Mouse (Mus musculus) heart, embryonic 13.5 days (tissue): ENCODE measurements around the gene Man2a1. TPM values are rescaled to one million over a fixed set of nuclear protein-coding genes. Genes with fewer than 3 reads are reported as not detected.

ENCODE experiments used
- ATAC-seq: fragments of 200-750 bp; cut with Nextera tagmentation; 2 replicates; pipeline ENCODE4 v1.8.0; 2017; ENCODE audit warnings: moderate TSS enrichment; ENCODE audit not compliant: insufficient number of reproducible peaks, low FRiP score, low TSS enrichment; ENCODE audit errors: extremely low read depth
- H3K27ac ChIP-seq: fragments of 300-500 bp; sonication (generic); replicated peaks from 2 replicates; pipeline ENCODE4 v1.5.1; 2015; ENCODE audit warnings: moderate library complexity, mild to moderate bottlenecking, inconsistent platforms
- H3K27me3 ChIP-seq: fragments of 300-500 bp; sonication (generic); replicated peaks from 2 replicates; pipeline ENCODE4 v1.6.1; 2015; ENCODE audit warnings: mild to moderate bottlenecking, inconsistent platforms
- H3K36me3 ChIP-seq: fragments of 300-500 bp; sonication (generic); 2 replicates; pipeline ENCODE4 v1.6.1; 2015; ENCODE audit warnings: mild to moderate bottlenecking, inconsistent platforms
- H3K4me1 ChIP-seq: fragments of 300-500 bp; sonication (generic); 2 replicates; pipeline ENCODE4 v1.6.1; 2015; ENCODE audit warnings: inconsistent platforms
- H3K4me2 ChIP-seq: fragments of 300-500 bp; sonication (generic); 2 replicates; pipeline ENCODE4 v1.6.1; 2015; ENCODE audit warnings: inconsistent platforms, mild to moderate bottlenecking, moderate library complexity
- H3K4me3 ChIP-seq: fragments of 300-500 bp; sonication (generic); 2 replicates; pipeline ENCODE4 v1.5.1; 2015; ENCODE audit warnings: moderate library complexity, mild to moderate bottlenecking, inconsistent platforms
- H3K9ac ChIP-seq: fragments of 300-500 bp; sonication (generic); 2 replicates; pipeline ENCODE4 v1.6.1; 2015; ENCODE audit warnings: inconsistent platforms, mild to moderate bottlenecking, moderate library complexity
- H3K9me3 ChIP-seq: fragments of 300-500 bp; sonication (generic); 2 replicates; pipeline ENCODE4 v1.6.1; 2016; ENCODE audit warnings: inconsistent platforms
- WGBS: fragments of 180-500 bp; shearing (Covaris S2); methylation state at CpG from one replicate; pipeline ENCODE4 v1.1.7; 2015; ENCODE audit warnings: mixed read lengths; 5-methylcytosine and 5-hydroxymethylcytosine counted together
- polyA plus RNA-seq: library from polyadenylated mRNA; unstranded; fragments of >200 nt; fragmentation: Nextera tagmentation; extraction: Ambion mirVana; gene quantifications from 2 replicates; pipeline ENCODE4 v1.2.1, GENCODE M21; 2015

Man2a1 gene
- polyA plus RNA-seq, 1 experiment from 2014 or later: 4.4 TPM

GRCm38 (mm10) chr17:64615420-64615819 is 14.9 kb downstream of the Man2a1 start:
- Histone ChIP-seq H3K4me2 (no peak overlapping the region), H3K4me3 (no peak overlapping the region), H3K27ac (no peak overlapping the region), H3K27me3 (no peaks in the 10 kb centered on the region), H3K9me3 (no peaks in the 10 kb centered on the region), H3K9ac (no peak overlapping the region), H3K36me3 (peaks cover 12% of the 10 kb centered on the region; the same call in 1 of the 2 replicates), H3K4me1 (peaks cover 45% of the 10 kb centered on the region)
- ATAC-seq: no peak
- WGBS: 65% methylated on average over 6 of the region's 6 CpGs

GRCm38 (mm10) chr17:64616259-64616658 is 15.7 kb downstream of the Man2a1 start:
- H3K36me3 ChIP-seq: peaks cover 12% of the 10 kb centered on the region; the same call in 1 of the 2 replicates
- peaks cover 52% of the 10 kb centered on the region for H3K4me1 ChIP-seq
- H3K27ac ChIP-seq: no peak overlapping the region
- WGBS: 83% methylated on average over 6 of the region's 6 CpGs
- H3K4me2 ChIP-seq: no peak overlapping the region
- H3K9me3 ChIP-seq: no peaks in the 10 kb centered on the region
- no peak for ATAC-seq
- no peak overlapping the region for H3K4me3 ChIP-seq
- H3K9ac ChIP-seq: no peak overlapping the region
- no peaks in the 10 kb centered on the region for H3K27me3 ChIP-seq

GRCm38 (mm10) chr17:64617838-64618237 is 17.3 kb downstream of the Man2a1 start:
- H3K9ac ChIP-seq: no peak overlapping the region
- ATAC-seq: no peak
- no peak overlapping the region for H3K4me2 ChIP-seq
- no peaks in the 10 kb centered on the region for H3K9me3 ChIP-seq
- H3K36me3 ChIP-seq: peaks cover 3% of the 10 kb centered on the region; the same call in 1 of the 2 replicates
- H3K27ac ChIP-seq: no peak overlapping the region
- H3K4me3 ChIP-seq: no peak overlapping the region
- 25% methylated on average over 4 of the region's 4 CpGs for WGBS
- H3K27me3 ChIP-seq: no peaks in the 10 kb centered on the region
- H3K4me1 ChIP-seq: peaks cover 52% of the 10 kb centered on the region

GRCm38 (mm10) chr17:64618996-64619395 is 18.5 kb downstream of the Man2a1 start:
- Histone ChIP-seq H3K4me3 (no peak overlapping the region), H3K9ac (no peak overlapping the region), H3K9me3 (no peaks in the 10 kb centered on the region), H3K36me3 (0 out of 2 replicates have a peak, but pooled peaks cover 2% of the 10 kb centered on the region), H3K4me1 (peaks cover 49% of the 10 kb centered on the region), H3K27me3 (no peaks in the 10 kb centered on the region), H3K4me2 (no peak overlapping the region), H3K27ac (no peak overlapping the region)
- 68% methylated on average over 4 of the region's 4 CpGs for WGBS
- ATAC-seq: no peak

GRCm38 (mm10) chr17:64620135-64620534 is 19.6 kb downstream of the Man2a1 start:
- Histone ChIP-seq H3K9me3 (no peaks in the 10 kb centered on the region), H3K4me3 (no peak overlapping the region), H3K4me1 (peaks cover 49% of the 10 kb centered on the region), H3K9ac (no peak overlapping the region), H3K4me2 (peak overlapping the region; percentile 16; the same call in 1 of the 2 replicates), H3K36me3 (peaks cover 7% of the 10 kb centered on the region; the same call in 1 of the 2 replicates), H3K27me3 (no peaks in the 10 kb centered on the region), H3K27ac (no peak overlapping the region)
- no peak for ATAC-seq
- WGBS: 34% methylated on average over 9 of the region's 9 CpGs

GRCm38 (mm10) chr17:64620627-64621026 is 20.1 kb downstream of the Man2a1 start:
- Histone ChIP-seq H3K4me3 (no peak overlapping the region), H3K9ac (no peak overlapping the region), H3K36me3 (peaks cover 12% of the 10 kb centered on the region), H3K9me3 (no peaks in the 10 kb centered on the region), H3K27ac (no peak overlapping the region), H3K4me1 (peaks cover 44% of the 10 kb centered on the region), H3K27me3 (no peaks in the 10 kb centered on the region), H3K4me2 (no peak overlapping the region)
- no peak for ATAC-seq
- WGBS: 79% methylated on average over 3 of the region's 3 CpGs

- H3K27ac ChIP-seq: no peak overlapping the region
- no peak overlapping the region for H3K4me2 ChIP-seq
- H3K36me3 ChIP-seq: peaks cover 17% of the 10 kb centered on the region
- H3K9ac ChIP-seq: no peak overlapping the region
- no peaks in the 10 kb centered on the region for H3K9me3 ChIP-seq
- peaks cover 43% of the 10 kb centered on the region for H3K4me1 ChIP-seq
- no peaks in the 10 kb centered on the region for H3K27me3 ChIP-seq
- 74% methylated on average over 8 of the region's 8 CpGs for WGBS
- ATAC-seq: no peak
- no peak overlapping the region for H3K4me3 ChIP-seq
These were observed 20.7 kb downstream of the Man2a1 start for GRCm38 (mm10) chr17:64621226-64621625.

- peak overlapping the region; percentile 49 for H3K4me2 ChIP-seq
- no peak for ATAC-seq
- no peak overlapping the region for H3K4me3 ChIP-seq
- WGBS: 79% methylated on average over 9 of the region's 9 CpGs
- no peaks in the 10 kb centered on the region for H3K9me3 ChIP-seq
- peaks cover 43% of the 10 kb centered on the region for H3K4me1 ChIP-seq
- H3K27ac ChIP-seq: 0 out of 2 replicates have a peak overlapping the region, but pooled peaks have one; percentile 53
- H3K9ac ChIP-seq: no peak overlapping the region
- H3K36me3 ChIP-seq: peaks cover 20% of the 10 kb centered on the region
- H3K27me3 ChIP-seq: 0 out of 2 replicates have a peak, but pooled peaks cover 2% of the 10 kb centered on the region
These were observed 21.3 kb downstream of the Man2a1 start for GRCm38 (mm10) chr17:64621649-64622351.

GRCm38 (mm10) chr17:64622352-64622886 is 21.9 kb downstream of the Man2a1 start:
- 71% methylated on average over 11 of the region's 11 CpGs for WGBS
- ATAC-seq: no peak
- H3K27ac ChIP-seq: peak overlapping the region; percentile 56
- H3K9me3 ChIP-seq: no peaks in the 10 kb centered on the region
- H3K9ac ChIP-seq: no peak overlapping the region
- peaks cover 23% of the 10 kb centered on the region for H3K36me3 ChIP-seq
- peak overlapping the region; percentile 49 for H3K4me2 ChIP-seq
- H3K27me3 ChIP-seq: 0 out of 2 replicates have a peak, but pooled peaks cover 4% of the 10 kb centered on the region
- H3K4me3 ChIP-seq: no peak overlapping the region
- H3K4me1 ChIP-seq: peaks cover 39% of the 10 kb centered on the region

GRCm38 (mm10) chr17:64624439-64624838 is 23.9 kb downstream of the Man2a1 start:
- Histone ChIP-seq H3K4me3 (no peak overlapping the region), H3K36me3 (peaks cover 23% of the 10 kb centered on the region), H3K9ac (no peak overlapping the region), H3K4me2 (no peak overlapping the region), H3K4me1 (peaks cover 20% of the 10 kb centered on the region), H3K9me3 (no peaks in the 10 kb centered on the region), H3K27me3 (0 out of 2 replicates have a peak, but pooled peaks cover 4% of the 10 kb centered on the region), H3K27ac (no peak overlapping the region)
- 90% methylated on average over 15 of the region's 15 CpGs for whole genome bisulfite sequencing
- no peak for ATAC-seq

GRCm38 (mm10) chr17:64628796-64629195 is 28.3 kb downstream of the Man2a1 start:
- H3K27me3 ChIP-seq: peaks cover 4% of the 10 kb centered on the region; the same call in 1 of the 2 replicates
- H3K9me3 ChIP-seq: no peaks in the 10 kb centered on the region
- H3K9ac ChIP-seq: no peak overlapping the region
- no peak overlapping the region for H3K4me3 ChIP-seq
- peaks cover 36% of the 10 kb centered on the region for H3K36me3 ChIP-seq
- peaks cover 2% of the 10 kb centered on the region; the same call in 1 of the 2 replicates for H3K4me1 ChIP-seq
- H3K4me2 ChIP-seq: no peak overlapping the region
- 78% methylated on average over 5 of the region's 5 CpGs for WGBS
- H3K27ac ChIP-seq: no peak overlapping the region
- ATAC-seq: no peak
